Mouse (Mus musculus) spleen, embryonic (tissue): ENCODE measurements around the gene Scn2a.

ENCODE experiments used
- CTCF ChIA-PET: fragments of 350-600 bp; sonication (Branson Sonifier 250); formaldehyde crosslinking; loops from one replicate; lab custom pipeline; 2022; lab: Charles Lee

Gene Scn2a

DNA sequence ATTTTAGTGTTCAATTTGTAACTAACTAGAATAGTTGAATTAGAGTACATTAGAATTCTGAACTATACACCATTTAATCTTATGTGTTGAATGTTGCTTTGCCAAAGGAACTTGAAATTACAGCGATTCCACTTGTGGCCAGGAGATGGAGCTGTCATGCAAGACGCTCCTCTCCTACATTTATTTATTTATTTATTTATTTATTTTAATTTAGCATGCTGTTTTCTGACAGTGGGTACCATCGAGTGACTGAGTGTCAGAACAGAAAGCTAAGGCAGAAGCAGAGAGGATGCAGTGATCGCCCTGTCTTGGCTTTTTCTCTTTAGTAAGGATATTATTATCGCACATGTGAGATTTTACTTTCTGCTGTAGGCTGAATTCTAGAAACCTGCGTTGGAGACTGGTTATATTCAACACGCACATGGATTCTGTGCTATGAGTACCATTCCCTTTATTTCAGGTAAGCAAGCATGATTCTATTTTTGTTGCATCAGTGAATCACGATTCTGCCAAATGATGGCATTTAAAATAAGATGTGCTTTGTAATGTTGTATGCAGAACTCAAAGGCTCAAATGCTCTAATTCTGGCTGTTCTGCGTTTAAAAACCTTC, at the start of gene Scn2a:
Scn2a (plus strand) TSS at position 216 of the 611 bp plus-strand sequence.
- CTCF ChIA-PET = no interaction called here

DNA sequence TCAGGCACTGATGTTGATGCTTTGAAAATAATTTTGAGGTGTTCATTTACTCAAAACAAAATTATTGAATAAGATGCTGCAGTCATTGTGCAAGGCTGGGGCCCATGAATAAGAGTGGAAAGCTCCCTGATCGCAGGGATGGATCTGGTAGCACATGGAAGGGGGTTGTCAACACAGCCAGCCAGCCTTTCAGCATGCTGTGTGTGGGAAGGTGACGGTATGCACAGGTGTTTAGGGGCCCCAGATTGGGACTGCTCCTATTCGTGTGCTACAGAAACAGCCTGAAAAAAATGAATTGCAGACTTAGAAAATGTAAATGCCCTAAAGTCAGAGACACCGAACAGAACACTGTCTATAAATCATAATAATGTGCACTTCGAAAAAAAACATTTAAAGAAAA, 32.9 kb upstream of the Scn2a start:
- CTCF ChIA-PET = no interaction called here

- CTCF ChIA-PET = no interaction called here
Observed at GRCm38 (mm10) chr2:65607813-65608212, 12.8 kb upstream of the Scn2a start.

GRCm38 (mm10) chr2:65611887-65612286, 8.7 kb upstream of the Scn2a start:
- CTCF ChIA-PET = no interaction called here

DNA sequence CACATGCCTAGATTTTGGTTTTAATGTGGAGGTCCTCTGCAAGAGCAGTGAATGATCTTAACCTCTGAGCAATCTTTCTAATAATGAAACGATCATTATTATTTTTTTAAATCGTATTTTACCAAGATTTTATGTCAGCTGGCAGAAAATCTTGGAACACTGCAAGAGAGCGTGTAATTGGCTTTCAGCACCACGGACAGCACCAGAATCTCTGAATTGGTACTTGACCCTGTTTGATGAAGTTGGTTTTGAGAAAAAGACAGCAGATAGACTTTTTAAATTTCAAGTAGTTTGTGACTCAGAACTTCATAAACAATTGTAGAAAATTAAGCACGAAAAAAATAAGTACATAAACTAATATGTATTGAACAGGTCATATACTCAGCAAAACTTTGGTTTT, 790 bp upstream of the Scn2a start:
- CTCF ChIA-PET = no interaction called here

DNA sequence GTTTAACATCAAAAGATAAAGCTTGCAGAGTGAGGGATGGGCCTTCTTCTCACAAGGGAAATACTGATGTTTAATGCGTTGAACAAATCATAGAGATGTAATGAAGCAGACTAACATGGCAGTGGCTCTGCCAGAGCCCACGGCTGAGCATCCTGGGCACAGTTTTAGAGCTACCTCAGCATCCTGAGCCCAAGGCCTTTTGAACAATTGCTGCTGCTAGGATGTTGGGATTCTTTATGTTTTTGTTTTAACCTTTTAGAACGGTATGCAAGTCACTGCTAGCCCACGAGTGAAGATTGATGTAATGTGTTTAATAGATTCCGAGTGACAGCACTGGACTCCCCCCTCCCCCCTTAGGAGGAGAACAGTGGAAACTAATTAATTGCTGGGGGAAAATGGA, 683 bp downstream of the Scn2a start:
- CTCF ChIA-PET = no interaction called here

DNA sequence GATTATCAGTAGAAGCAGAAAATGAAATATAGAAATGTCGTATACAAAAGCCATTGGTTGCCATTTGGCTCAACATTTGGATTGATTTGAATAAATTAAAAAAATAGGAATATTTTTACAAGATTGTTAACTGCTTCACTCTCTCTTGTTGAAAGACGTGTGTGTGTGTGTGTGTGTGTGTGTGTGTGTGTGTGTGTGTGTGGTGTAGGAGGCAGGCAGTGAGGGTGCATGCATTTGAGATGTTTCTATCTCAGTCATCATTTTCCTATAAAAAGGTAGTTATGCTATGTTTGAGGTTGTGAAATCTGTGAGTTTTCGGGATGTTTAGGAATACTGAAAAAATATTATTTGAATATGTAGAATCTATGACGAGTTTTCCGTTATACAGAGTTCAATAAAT, 1.3 kb downstream of the Scn2a start:
- CTCF ChIA-PET = no interaction called here

DNA sequence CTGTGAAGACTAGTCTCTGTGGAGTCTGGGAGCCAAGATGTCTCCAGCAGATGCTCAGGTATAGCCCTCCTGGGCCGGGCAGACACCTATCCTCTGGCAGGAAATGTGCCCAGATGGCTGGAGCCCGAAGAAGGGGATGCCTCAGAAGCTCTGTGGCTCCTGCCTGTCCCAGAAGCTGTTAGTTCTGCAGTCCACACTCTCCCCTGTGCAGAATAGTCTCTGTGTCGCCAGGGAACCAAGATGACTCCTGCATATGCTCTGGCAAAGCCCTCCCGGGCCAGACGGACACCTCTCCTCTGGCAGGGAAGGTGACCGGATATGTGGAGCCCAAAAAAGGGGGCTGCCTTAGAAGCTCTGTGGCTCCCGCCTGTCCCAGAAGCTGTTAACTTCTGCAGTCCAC, 32.1 kb downstream of the Scn2a start:
- CTCF ChIA-PET = no interaction called here

- CTCF ChIA-PET = no interaction called here
Observed at GRCm38 (mm10) chr2:65657031-65657430, 36.5 kb downstream of the Scn2a start.

GRCm38 (mm10) chr2:65658430-65658829, 37.9 kb downstream of the Scn2a start:
- CTCF ChIA-PET = no interaction called here

DNA sequence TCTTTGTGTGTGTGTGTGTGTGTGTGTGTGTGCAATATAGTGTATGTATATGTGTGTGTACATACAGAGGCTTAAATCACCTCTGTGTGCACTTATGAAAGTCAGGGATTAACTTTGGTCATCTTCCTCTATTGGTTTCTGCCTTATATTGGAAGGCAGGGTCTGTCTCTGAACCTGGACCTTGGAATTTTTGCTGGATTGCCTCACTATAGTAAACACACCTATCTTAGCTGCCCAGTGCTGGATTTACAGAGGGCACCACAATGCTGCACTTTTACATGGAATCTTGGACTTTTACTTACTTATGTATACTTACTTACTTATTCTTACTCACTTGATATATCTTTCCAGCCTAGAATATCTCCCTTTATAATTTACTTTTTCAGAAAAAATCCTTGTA, 43.3 kb downstream of the Scn2a start:
- CTCF ChIA-PET = no interaction called here

DNA sequence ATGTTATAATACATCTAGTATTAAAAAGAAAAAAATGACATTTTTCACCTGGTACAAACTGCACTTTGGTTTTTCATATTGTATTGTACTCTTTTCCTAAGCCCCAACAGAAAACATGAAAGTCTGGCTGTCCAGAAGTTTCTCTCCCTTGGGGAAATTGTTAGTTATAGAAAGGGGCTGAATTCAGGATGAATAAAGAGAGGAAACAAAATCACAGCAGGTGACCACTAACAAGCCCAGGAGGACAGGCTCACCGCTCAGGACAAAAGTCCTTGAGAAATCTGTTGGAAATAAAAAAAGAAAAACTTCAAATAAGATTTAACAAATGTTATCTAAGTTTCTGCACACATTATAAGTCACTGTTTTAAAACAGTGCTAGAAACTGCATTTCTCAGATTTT, 43.9 kb downstream of the Scn2a start:
- CTCF ChIA-PET = no interaction called here

DNA sequence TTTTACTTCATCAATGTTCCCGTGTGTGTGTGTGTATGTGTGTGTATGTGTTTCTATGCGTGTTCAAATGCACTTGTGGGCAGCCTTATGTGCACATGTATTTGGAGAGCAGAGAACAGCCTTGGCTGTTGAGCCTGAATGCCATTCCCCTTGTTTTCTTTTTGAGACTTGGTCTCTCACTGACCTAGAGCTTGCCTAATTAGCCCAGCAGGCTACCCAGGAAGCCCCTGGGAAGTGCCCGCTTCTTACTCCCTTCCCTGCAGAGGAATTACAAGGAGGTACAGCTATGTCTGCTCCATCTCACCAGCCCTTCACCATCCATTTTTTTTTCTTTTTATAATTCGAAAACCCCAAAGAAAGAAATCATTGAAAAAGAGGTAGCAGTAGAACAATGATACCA, 44.6 kb downstream of the Scn2a start:
- CTCF ChIA-PET = no interaction called here

DNA sequence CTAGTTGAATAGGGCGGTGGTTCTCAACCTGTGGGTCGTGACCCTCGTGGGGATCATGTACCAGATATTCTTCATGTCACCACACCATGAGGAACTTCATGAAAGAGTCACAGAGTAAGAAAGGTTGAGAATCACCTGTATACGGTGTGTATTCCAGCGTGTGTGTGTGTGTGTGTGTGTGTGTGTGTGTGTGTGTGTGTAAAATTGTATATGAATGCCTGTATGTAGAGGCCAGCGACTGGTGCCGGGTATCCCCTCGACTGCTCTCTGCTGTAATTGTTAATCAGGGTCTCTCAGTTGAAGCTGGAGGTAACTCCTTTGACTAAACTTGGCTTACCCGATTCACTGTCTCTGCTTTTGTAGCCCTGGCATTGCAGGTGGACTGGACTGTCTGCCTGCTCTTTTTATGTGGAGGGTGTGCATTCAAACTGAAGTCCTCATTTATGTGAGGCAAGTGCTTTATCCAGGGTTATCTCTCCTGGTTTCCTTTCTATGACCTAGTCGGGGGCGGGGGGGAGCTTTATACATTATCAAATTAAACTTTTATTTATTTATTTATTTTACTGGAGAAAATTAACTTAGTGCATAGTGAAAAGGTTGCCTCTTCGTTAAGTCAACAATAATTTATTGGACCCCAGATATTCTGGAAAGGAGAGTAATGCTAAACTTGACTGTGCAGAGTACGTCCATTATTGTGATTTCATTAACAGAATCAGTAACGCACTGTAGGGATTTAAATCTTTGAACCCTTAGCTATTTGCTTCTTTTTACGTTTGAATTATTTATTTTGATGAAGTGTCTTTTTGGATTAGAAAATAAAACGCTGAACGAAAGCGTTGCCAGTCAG, 47.2 kb downstream of the Scn2a start:
- CTCF ChIA-PET = no interaction called here

GRCm38 (mm10) chr2:65668437-65669135, 48.0 kb downstream of the Scn2a start:
- CTCF ChIA-PET = no interaction called here

DNA sequence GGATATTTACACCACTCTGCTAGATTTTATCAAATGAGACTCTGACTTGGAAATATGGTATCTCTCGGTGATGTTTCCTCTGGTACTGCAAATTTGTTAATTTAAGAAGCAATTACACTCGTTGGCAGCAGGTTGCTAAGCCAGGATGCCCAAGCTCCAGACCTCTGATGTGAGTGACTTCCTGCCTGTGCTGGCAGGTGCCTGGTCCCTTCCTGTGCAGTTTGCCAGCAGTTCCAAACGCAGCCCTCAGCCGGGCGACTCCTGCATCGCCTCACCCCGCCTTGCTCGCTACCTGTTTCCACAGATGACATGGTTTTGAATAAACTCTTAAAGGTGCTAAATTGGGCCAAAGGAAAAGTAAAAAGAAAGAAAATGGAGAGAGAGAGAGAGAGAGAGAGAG, 49.0 kb downstream of the Scn2a start:
- CTCF ChIA-PET = no interaction called here

- CTCF ChIA-PET = no interaction called here
Observed at GRCm38 (mm10) chr2:65670153-65670817, 49.7 kb downstream of the Scn2a start.

DNA sequence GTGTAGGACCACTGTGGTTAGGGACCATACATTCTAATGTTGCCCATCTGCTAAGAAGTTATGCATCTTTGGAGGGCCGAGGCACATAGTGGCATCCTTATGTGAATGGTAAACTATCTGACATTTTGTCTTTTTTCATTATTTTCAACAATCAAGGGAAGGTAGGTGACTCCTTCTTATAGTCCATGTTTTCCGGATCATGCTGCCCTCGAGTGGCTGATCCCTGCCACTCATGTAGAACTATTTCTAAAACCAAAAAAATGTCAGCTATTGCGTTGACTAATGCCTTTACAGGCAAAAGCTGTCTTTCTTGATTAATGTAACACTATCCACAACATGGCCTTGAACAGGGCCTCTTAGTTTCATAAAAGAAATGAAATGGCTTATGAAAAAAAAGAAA, 59.0 kb downstream of the Scn2a start:
- CTCF ChIA-PET = no interaction called here

DNA sequence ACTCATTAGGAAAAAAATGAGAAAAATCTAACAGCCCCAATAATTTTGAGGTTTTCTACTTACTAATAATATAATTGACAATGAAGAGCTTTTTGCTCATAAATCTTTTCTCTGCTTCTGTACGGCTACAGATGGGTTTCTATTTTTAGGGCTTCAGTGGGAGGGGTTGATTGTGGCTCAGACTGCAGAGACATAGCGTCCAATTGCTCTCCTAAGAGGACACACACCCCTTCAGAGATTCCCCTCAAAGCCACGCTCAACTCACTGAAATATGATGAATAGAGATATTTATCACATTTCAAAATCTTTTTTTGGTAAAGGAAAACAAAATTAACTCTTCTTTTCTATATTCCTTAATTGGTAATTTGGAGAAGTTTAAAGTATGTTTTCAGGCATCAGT, 64.6 kb downstream of the Scn2a start:
- CTCF ChIA-PET = no interaction called here

- CTCF ChIA-PET = no interaction called here
Observed at GRCm38 (mm10) chr2:65690456-65691184, 70.0 kb downstream of the Scn2a start.

GRCm38 (mm10) chr2:65694485-65694884, 73.9 kb downstream of the Scn2a start:
- CTCF ChIA-PET = no interaction called here

GRCm38 (mm10) chr2:65695061-65695460, 74.5 kb downstream of the Scn2a start:
- CTCF ChIA-PET = no interaction called here
